Mouse (Mus musculus) testis, adult 2 months (tissue): ENCODE data around the gene Dnaja2. TPM values are rescaled to one million over a fixed set of nuclear protein-coding genes. Genes with fewer than 3 reads are reported as not detected.

Experiments used
- H3K27ac ChIP-seq: fragments of 200-500 bp; 2 replicates; pipeline ENCODE4 v1.5.1; 2012; ENCODE audit warnings: low read depth, low read length; ENCODE audit not compliant: control insufficient read depth, insufficient read depth
- H3K27me3 ChIP-seq: fragments of 200-500 bp; 2 replicates; pipeline ENCODE4 v1.6.1; 2012; ENCODE audit warnings: mild to moderate bottlenecking, low read length, moderate library complexity; ENCODE audit not compliant: control insufficient read depth, insufficient read depth
- H3K36me3 ChIP-seq: fragments of 200-500 bp; 2 replicates; pipeline ENCODE4 v1.6.1; 2012; ENCODE audit warnings: mild to moderate bottlenecking, low read length; ENCODE audit not compliant: control insufficient read depth, insufficient read depth
- H3K4me1 ChIP-seq: fragments of 200-500 bp; 2 replicates; pipeline ENCODE4 v1.6.1; 2012; ENCODE audit warnings: low read length; ENCODE audit not compliant: control insufficient read depth, insufficient read depth
- H3K4me3 ChIP-seq: fragments of 200-500 bp; 2 replicates; pipeline ENCODE4 v1.5.1; 2012; ENCODE audit warnings: low read depth, mild to moderate bottlenecking, low read length, moderate library complexity, mixed read lengths; ENCODE audit not compliant: control insufficient read depth
- CTCF ChIP-seq: fragments of 200-500 bp; IDR thresholded peaks from 2 replicates; pipeline ENCODE4 v1.5.1; 2012; ENCODE audit warnings: low read depth, mild to moderate bottlenecking, inconsistent platforms, low read length, moderate library complexity; ENCODE audit not compliant: control insufficient read depth, insufficient read depth, insufficient replicate concordance
- POLR2A ChIP-seq: fragments of 200-500 bp; IDR thresholded peaks from 2 replicates; pipeline ENCODE4 v1.6.1; 2012; ENCODE audit warnings: low read depth, mild to moderate bottlenecking, inconsistent platforms, low read length, moderate library complexity; ENCODE audit not compliant: control insufficient read depth
- polyA plus RNA-seq: library from polyadenylated mRNA; depleted of rRNA; stranded (reverse); fragments of >200 nt; gene quantifications from 2 replicates; pipeline ENCODE4 v1.2.3, GENCODE M21; 2012

Dnaja2 gene
- polyA plus RNA-seq, 1 experiment: 29.2 TPM

DNA sequence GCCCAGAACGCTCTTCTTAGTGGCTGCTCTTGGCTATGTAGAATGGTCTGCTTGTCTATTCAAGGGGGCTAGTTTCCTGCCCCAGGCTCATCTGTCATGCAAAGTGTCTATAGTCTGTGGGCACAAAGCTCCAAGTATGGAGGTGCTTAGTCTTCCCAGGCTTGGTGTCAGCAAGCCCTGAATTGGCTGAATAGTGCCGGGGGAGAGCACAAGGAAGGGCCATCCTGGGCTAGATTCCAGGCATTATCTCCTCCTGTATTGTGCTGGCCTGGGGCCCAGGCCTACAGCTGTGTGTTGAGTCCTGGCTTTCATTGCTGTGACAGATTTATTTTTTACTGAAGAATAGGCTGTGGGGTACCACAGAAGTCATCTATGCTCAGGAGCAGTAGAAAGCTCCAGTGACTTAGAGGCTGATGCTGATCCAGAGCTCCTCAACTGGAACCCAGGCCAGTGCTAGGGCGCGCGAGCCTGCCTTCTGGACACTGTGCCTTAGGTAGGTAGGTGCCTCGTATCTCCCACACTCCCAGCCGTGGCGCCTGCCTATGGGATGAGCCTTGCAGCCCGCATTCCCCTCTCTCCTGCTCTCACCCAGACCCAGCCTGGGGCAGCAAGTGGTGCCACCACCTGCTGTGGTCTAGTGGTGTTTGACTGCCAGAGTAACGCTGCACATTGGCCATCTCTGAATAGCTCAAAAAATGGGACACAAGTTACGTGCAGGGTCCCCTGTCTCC is 54.0 kb downstream of the Dnaja2 start:
- no peaks in the 10 kb centered on the region for H3K27me3 ChIP-seq
- no peaks in the 10 kb centered on the region for H3K36me3 ChIP-seq
- H3K4me1 ChIP-seq: no peaks in the 10 kb centered on the region
- no peak overlapping the region for H3K4me3 ChIP-seq
- H3K27ac ChIP-seq: no peak overlapping the region
- no peak for TF ChIP-seq POLR2A
- no peak for TF ChIP-seq CTCF

DNA sequence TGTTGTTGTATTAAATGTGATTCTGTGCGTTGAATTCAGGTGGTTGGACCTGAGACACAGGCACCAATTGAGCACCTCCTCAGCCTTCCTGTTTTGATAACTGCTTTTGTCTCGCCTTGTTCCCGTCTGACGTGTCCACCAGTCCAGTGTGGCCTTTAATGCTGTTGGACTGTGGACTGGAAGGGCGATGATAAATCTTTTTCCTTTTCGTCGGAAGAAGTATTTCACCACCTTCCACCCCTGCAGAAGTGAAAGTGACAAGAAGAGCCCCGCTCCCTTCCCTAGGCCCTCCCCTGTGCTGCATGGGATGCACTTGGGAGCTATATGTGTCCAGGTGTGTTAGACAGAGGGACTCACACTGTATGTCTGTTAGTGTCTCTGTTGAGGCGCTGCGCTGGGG is 54.7 kb downstream of the Dnaja2 start:
- no peak overlapping the region for H3K27ac ChIP-seq
- TF ChIP-seq CTCF: no peak
- no peak for TF ChIP-seq POLR2A
- H3K27me3 ChIP-seq: no peaks in the 10 kb centered on the region
- no peak overlapping the region for H3K4me3 ChIP-seq
- H3K4me1 ChIP-seq: no peaks in the 10 kb centered on the region
- no peaks in the 10 kb centered on the region for H3K36me3 ChIP-seq

DNA sequence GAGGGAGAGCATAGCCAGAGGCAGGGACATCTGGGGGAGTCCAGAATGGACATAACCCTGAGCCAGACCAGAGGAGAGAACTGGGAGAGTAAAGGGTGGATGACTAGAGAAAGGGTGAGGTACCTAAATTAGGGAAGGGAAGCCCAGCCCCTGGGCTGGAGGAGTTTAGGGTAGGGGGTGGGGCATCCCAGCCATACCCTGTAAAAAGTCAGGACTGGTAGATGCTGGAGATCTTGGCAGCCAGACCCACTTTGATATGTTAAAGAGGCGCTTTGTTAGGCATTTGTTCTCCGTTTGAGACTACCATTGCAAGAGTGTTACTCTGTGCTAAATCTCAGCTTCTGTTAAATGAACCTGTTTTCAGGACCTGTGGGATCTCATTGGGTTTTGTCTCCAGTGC is 56.6 kb downstream of the Dnaja2 start:
- H3K27me3 ChIP-seq: no peaks in the 10 kb centered on the region
- no peak for TF ChIP-seq CTCF
- TF ChIP-seq POLR2A: no peak
- H3K4me3 ChIP-seq: no peak overlapping the region
- no peaks in the 10 kb centered on the region for H3K36me3 ChIP-seq
- H3K27ac ChIP-seq: no peak overlapping the region
- H3K4me1 ChIP-seq: no peaks in the 10 kb centered on the region; the same call in 1 of the 2 replicates

DNA sequence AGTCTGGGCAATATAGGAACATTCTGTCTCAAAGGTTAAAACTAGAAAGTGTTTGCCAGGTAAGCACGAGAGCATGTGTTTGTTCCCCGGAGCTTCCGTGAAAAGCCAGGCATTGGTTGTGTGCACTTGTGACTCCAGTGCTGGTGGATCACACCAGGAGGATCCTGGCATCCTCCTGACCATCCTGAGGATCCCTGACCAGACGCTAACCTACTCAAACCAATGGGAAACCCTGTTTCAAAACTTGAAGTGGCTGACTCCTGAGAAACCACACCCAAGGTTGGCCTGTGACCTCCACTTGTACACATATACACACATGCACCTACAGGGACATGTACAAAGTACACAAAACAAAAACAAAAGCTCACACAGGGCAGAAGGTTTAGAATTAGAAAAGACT is 58.4 kb downstream of the Dnaja2 start:
- H3K4me1 ChIP-seq: peaks cover 4% of the 10 kb centered on the region; the same call in 1 of the 2 replicates
- no peak overlapping the region for H3K4me3 ChIP-seq
- H3K27me3 ChIP-seq: no peaks in the 10 kb centered on the region
- no peak overlapping the region for H3K27ac ChIP-seq
- TF ChIP-seq POLR2A (no peak), CTCF (no peak)
- H3K36me3 ChIP-seq: no peaks in the 10 kb centered on the region

DNA sequence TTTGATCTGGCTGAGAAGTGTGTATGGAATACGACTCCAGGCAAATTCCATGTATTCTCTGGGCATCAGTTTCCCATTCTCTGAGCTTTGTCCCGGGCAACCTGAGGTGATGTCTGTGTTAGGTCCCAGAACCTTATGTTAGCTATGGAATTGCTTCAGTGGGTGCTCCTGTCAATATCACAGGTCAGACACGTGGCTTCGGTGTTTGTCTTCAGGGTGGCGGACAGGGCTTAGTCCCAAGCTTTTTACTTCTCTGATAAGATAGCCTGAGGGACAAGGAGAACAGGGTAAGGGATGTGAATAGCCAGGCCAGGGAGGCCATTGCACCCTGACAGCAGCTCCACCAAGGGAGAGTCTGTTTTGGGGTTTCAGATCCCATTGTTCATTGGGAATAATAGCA is 59.0 kb downstream of the Dnaja2 start:
- Histone ChIP-seq H3K4me3 (no peak overlapping the region), H3K27ac (no peak overlapping the region), H3K4me1 (peaks cover 4% of the 10 kb centered on the region; the same call in 1 of the 2 replicates), H3K36me3 (no peaks in the 10 kb centered on the region), H3K27me3 (no peaks in the 10 kb centered on the region)
- TF ChIP-seq POLR2A: no peak
- no peak for TF ChIP-seq CTCF

DNA sequence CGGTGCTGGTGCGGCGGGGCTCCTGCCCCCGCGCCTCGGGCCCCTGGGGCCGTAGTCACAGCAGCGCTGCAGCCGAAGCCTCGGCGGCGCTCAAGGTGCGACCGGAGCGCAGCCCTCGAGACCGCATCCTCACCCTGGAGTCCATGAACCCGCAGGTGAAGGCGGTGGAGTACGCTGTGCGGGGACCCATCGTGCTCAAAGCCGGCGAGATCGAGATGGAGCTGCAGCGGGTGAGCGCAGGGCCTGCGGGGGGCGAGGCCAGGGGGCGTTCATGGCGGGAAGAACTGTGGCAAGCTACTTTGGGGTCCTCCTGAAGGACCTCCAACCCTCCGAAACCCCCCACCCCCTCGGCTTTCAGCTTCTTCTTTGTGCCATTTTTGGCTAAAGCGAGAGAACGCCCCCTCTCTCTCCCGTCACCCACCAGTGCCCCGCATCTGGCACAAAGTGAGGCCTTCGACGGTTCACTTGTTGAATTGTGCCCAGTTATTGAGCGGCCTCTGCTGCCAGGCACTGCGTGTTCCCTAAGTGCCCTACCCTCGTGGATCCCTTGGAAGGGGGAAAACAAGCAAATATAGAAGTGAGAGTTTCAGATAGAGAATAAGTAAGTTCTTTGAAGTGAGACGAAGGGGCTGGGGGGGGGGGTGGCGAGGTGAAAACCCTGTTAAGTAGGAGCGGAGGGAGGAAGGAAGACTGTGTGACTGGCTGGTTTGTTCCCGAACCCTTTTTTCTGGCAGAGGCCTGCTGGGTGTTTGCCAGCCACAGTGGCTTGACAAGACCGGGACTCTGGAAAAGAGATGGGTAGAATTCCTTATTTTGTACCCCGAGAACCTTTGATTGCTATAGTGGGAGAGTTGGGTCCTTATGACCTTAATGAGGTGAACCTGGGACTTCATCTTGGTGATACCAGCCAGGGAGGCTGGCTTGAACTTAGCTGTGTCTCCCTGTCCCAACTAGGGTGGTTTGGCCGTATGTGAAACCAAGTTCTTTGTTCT is 61.9 kb downstream of the Dnaja2 start:
- peak overlapping the region; percentile 88 for H3K4me3 ChIP-seq
- no peak for TF ChIP-seq POLR2A
- no peak for TF ChIP-seq CTCF
- H3K27ac ChIP-seq: peak overlapping the region; percentile 69
- H3K36me3 ChIP-seq: no peaks in the 10 kb centered on the region
- no peaks in the 10 kb centered on the region for H3K27me3 ChIP-seq
- peaks cover 6% of the 10 kb centered on the region for H3K4me1 ChIP-seq

DNA sequence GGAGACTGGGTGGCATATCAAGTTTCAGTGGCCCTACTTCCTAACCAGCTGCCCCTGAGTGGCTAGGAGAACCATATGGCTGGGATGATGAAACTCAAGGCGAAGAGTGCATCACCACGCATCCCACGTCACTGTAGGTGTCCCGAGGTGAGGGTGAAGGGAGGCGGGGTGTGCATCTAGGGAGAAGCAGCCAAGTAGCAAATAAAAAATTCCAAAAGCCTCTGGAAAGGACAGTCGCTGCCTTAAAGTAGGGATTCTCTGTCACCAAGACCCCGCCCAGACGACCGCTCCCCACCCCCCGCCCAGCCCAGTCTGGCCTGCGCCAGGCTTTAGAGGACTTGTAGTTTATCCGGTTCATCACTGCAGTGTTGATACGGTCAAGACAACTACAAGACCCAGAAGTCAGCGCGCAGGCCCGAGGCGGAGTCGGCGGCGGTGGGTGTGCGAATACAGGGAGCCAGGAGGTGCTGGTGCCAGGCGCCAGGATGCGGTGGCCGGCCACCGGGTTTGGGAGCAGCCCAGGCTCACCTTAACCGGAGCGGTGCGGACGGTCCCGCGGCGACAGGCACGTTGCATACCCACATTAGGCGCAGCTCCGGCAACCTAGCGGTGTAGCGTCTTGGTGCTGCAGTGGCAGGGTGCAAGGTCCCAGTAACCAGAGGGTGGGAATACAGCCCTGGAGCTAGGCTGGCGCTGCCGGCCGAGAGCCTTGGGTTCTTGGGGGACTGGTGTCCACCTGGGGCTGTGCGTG is 62.8 kb downstream of the Dnaja2 start, which contains the start of gene Gpt2:
TSS of gene Gpt2 (plus strand) at position 452 of the 751 bp plus-strand sequence.
- Histone ChIP-seq H3K4me3 (peak within 1 kb of the TSS; percentile 88), H3K36me3 (no peaks in the 10 kb centered on the region), H3K27me3 (no peaks in the 10 kb centered on the region), H3K27ac (peak within 1 kb of the TSS; percentile 69), H3K4me1 (peaks cover 13% of the 10 kb centered on the region)
- TF ChIP-seq POLR2A: peak; percentile 58
- TF ChIP-seq CTCF: no peak
